Mouse (Mus musculus): ENCODE data around the gene Cacna2d2. TPM values are rescaled to one million over a fixed set of nuclear protein-coding genes. Genes with fewer than 3 reads are reported as not detected.

Cacna2d2 gene
- total and polyA plus RNA-seq, 3 experiments, result 0.67 TPM; not detected in 2

- no peak overlapping the region for H3K9ac ChIP-seq (ENCODE audit: control insufficient read depth, low read depth, low read length, poor library complexity, severe bottlenecking)
- H3K9me3 ChIP-seq (replicated peaks; ENCODE audit: insufficient read depth, low read length), result no peaks in the 10 kb centered on the region
- no peaks in the 10 kb centered on the region for H3K79me2 ChIP-seq (ENCODE audit: control insufficient read depth, insufficient read depth, low read length, poor library complexity)
- TF ChIP-seq ZNF384 (IDR thresholded peaks at IDR 0.05; ENCODE audit: low read depth, low read length) (no peak), TCF12 (IDR thresholded peaks at IDR 0.05; ENCODE audit: low read depth, low read length) (no peak), ELF1 (IDR thresholded peaks at IDR 0.05; ENCODE audit: low read depth, low read length) (no peak), ZMIZ1 (IDR thresholded peaks at IDR 0.05; ENCODE audit: low read depth, low read length) (no peak)
- DNase-seq (ENCODE audit: low read depth, low spot score), result no peak
- no peak overlapping the region for H3K27ac ChIP-seq (ENCODE audit: control insufficient read depth, low read depth, low read length)
- H3K27me3 ChIP-seq (ENCODE audit: control insufficient read depth in 1 of 2, insufficient read depth in 2 of 2, low read length in 2 of 2), result no peaks in the 10 kb centered on the region; a peak in 2 of 4 replicates
- no peaks in the 10 kb centered on the region for H3K4me1 ChIP-seq (ENCODE audit: control insufficient read depth in 1 of 2, insufficient read depth in 2 of 2, low read length in 2 of 2)
- no peak overlapping the region for H3K4me3 ChIP-seq (ENCODE audit: control insufficient read depth in 1 of 2, insufficient read depth in 1 of 2, low read depth in 2 of 2, low read length in 2 of 2)
- no peaks in the 10 kb centered on the region for H3K36me3 ChIP-seq (ENCODE audit: control insufficient read depth in 1 of 2, insufficient read depth in 2 of 2, low read length in 2 of 2)
Observed at GRCm38 (mm10) chr9:107451400-107451799, 52.0 kb downstream of the Cacna2d2 start.

DNA sequence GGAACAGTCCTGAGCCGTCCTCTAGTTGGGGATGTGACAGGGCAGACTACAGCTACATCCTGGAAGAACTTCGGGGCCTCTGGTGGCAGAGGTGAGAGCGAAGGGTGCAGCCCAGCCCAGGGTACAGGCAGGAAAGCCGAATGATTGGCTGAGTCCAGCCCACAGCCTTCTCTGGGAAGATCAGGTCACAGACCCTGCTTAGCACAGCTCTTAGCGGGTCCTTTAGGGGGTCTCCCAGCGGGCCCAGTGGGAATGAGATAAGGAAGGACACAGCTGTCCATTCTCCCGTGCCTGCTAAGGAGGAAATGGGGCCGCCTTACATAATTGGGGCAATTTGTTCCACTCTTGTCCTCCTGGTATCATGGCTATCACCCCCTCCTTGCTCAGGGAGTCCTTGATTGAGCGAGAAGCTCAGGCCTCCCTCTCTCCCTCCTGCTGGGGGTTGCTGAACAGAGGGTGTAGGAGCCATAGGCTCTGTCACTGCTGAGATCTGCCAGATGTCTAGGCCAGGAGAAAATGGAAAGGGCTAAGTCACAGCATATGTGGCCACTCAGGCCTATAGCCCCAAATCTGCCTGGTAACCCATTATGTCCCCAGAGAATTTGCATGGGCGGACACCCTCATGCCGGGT, 52.6 kb downstream of the Cacna2d2 start:
- no peaks in the 10 kb centered on the region for H3K9me3 ChIP-seq (replicated peaks; ENCODE audit: insufficient read depth, low read length)
- no peaks in the 10 kb centered on the region for H3K4me1 ChIP-seq (ENCODE audit: control insufficient read depth in 1 of 2, insufficient read depth in 2 of 2, low read length in 2 of 2)
- H3K27ac ChIP-seq (ENCODE audit: control insufficient read depth, low read depth, low read length), result no peak overlapping the region
- H3K36me3 ChIP-seq (ENCODE audit: control insufficient read depth in 1 of 2, insufficient read depth in 2 of 2, low read length in 2 of 2), result no peaks in the 10 kb centered on the region
- H3K4me3 ChIP-seq (ENCODE audit: control insufficient read depth in 1 of 2, insufficient read depth in 1 of 2, low read depth in 2 of 2, low read length in 2 of 2), result no peak overlapping the region
- no peak for DNase-seq (ENCODE audit: low read depth, low spot score)
- no peak for TF ChIP-seq MYB (IDR thresholded peaks at IDR 0.05; ENCODE audit: low read depth, low read length)
- no peak for TF ChIP-seq ZNF384 (IDR thresholded peaks at IDR 0.05; ENCODE audit: low read depth, low read length)
- TF ChIP-seq NELFE (IDR thresholded peaks at IDR 0.05; ENCODE audit: low read depth, low read length), result no peak
- no peak for TF ChIP-seq BHLHE40 (IDR thresholded peaks at IDR 0.05; ENCODE audit: borderline replicate concordance, low read depth, low read length)
- TF ChIP-seq ZKSCAN1 (IDR thresholded peaks at IDR 0.05; ENCODE audit: low read depth, low read length), result no peak
- no peak for TF ChIP-seq POLR2AphosphoS2 (IDR thresholded peaks at IDR 0.05; ENCODE audit: low read length)
- TF ChIP-seq CHD1 (IDR thresholded peaks at IDR 0.05; ENCODE audit: low read depth, low read length), result no peak
- no peak for TF ChIP-seq HCFC1 (IDR thresholded peaks at IDR 0.05; ENCODE audit: low read depth, low read length)
- no peak for TF ChIP-seq POLR2A (IDR thresholded peaks at IDR 0.05; ENCODE audit: control insufficient read depth in 1 of 2, insufficient read depth in 1 of 2, low read depth in 1 of 2, low read length in 2 of 2, poor library complexity in 1 of 2)
- TF ChIP-seq NRF1 (IDR thresholded peaks at IDR 0.05; ENCODE audit: insufficient read depth, low read depth, low read length, poor library complexity, severe bottlenecking), result no peak
- TF ChIP-seq UBTF (IDR thresholded peaks at IDR 0.05; ENCODE audit: borderline replicate concordance, insufficient read depth, low read depth, low read length), result no peak
- TF ChIP-seq RCOR1 (IDR thresholded peaks at IDR 0.05; ENCODE audit: low read depth, low read length), result no peak
- TF ChIP-seq MXI1 (IDR thresholded peaks at IDR 0.05; ENCODE audit: low read depth, low read length), result no peak
- no peak for TF ChIP-seq POLR2AphosphoS5 (IDR thresholded peaks at IDR 0.05; ENCODE audit: borderline replicate concordance, low read depth, low read length)
- H3K79me2 ChIP-seq (ENCODE audit: control insufficient read depth, insufficient read depth, low read length, poor library complexity), result no peaks in the 10 kb centered on the region
- H3K27me3 ChIP-seq (ENCODE audit: control insufficient read depth in 1 of 2, insufficient read depth in 2 of 2, low read length in 2 of 2), result no peaks in the 10 kb centered on the region; a peak in 2 of 4 replicates
- no peak overlapping the region for H3K9ac ChIP-seq (ENCODE audit: control insufficient read depth, low read depth, low read length, poor library complexity, severe bottlenecking)
